Mouse (Mus musculus): ENCODE measurements around the gene Arhgdia.
A peak's percentile ranks its signal among the peaks of the same experiment; 100 is the strongest.
"Not testable (repeated sequence)": the region's sequence is repeated elsewhere in the genome, so short reads cannot be mapped to it uniquely, and the experiment has no call there.

The Arhgdia gene

DNA sequence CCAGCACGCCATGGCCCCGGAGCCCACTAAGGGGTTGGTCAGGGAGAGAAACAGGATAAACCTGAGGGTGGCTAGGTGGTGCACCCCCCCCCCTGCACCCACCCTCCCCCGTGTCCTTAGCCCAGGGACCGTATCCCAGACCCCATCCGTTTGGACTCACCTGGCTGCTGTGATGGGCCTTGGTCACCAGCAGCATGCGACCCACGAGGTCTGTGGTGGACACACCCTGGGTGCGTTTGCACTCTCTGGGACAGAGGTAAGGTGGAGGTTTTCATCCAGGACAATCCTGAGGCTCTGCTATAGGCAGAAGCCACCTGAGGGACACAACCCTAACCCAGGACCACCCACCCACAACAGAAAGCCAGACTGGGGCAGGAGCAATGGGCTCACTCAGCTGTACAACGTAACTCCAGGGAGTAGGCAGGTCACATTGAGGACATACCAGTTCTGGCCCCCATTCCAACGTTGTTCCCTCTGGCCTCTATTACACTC, 32.1 kb upstream of the Arhgdia start:
- no peak for DNase-seq (ENCODE audit: low read depth)

DNA sequence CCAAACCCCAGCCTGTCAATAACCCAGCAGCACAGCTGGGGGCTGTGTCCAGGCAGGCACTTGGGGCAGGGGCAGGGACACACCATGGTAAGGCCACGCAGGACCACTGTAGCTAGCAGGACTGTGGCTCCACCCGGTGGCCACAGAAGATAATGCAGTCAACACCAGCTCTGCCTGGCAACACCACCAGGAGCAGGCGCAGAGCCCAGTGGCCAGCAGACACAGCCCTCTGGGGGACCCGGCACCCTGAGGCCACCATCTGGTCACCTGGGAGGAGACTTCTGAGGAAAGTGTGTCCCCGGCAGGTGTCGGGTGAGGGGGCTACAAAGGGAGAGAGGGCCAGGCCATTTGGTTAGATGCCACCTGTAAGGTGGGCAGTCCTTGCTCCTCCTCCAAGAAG, 31.3 kb upstream of the Arhgdia start:
- no peak for DNase-seq (ENCODE audit: low read depth)

DNA sequence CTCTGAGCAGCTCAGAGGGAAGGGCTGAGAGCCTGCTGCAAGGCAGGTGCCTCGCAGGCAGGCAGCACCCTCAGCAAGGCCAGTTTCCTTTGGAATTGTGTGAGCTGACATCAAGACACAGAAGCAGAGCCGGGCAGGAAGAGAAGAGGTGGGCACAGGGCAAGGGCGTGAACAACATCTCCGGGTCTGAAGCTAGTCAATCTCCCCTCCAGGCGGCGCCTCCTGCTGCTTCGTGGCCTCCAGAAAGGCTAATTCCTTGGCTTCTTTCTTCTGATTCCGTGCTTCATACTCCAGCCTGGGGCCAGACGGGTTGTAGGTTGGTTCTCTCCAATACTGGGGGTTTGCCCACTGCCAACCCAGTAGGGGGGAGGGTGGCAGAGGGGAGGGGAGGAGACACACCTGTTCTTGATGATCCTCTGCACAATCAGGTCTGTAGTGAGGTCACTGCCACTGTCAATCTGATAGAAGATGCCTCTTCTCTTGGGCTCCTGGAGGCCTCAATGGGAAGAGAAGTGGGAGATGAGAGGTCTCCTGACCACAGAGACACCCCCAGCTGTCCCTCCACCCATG, 29.1 kb upstream of the Arhgdia start:
- DNase-seq (ENCODE audit: low read depth): no peak

DNA sequence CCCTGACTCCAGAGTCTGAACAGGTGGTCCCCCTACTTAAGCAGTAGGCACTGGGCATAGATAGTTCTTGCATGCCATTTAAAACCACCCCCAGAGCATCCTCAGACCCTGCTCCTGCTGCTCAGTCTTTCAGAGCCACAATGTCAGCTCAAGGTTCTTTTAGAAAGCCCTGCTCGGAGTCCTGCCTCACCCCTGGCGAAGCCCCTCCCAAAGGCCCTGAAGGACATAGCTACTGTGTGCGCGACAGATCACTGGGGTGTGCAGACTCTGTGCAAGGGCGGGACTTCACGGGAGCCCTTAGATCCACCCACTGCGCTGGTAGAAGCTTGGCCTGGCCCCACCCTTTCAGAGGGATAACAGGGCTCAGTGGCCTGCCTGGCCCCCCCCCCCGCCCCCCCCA, 27.8 kb upstream of the Arhgdia start:
- DNase-seq (ENCODE audit: low read depth): no peak

DNA sequence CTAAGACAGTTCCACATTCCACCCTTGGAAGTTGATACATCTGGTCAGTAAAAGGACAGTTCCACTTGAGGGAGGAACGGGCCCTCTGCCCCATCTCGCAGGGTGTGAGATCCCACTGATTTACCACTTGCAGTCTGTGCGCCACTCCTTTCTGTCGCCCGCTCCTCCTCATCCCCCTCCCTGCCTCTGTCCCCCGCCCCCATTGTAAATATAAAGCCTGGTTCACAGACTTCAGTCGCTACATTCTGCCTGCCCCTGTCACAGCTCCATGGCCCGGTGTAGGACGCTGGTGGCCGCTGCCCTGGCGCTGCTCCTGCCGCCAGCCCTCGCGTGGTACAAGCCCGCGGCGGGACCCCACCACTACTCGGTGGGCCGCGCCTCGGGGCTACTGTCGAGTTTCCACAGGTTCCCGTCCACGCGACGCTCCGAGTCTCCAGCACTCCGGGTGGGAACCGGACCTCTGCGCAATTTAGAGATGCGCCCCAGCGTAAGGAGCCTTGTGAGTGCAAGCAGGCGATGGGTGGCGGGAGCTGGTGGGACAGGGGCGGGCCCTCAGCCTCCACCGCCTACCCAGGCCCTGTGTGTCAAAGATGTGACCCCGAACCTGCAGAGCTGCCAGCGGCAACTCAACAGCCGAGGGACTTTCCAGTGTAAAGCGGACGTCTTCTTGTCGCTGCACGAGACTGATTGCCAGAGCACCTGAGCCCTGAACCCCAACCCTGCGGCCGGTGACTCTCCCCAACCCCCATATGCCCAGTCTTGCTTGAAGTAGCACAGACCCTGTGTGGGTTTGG, 27.0 kb upstream of the Arhgdia start, which contains the start of gene Npb:
TSS of gene Npb (plus strand) at position 237 of the 794 bp plus-strand sequence.
- DNase-seq (ENCODE audit: low read depth): no peak

DNA sequence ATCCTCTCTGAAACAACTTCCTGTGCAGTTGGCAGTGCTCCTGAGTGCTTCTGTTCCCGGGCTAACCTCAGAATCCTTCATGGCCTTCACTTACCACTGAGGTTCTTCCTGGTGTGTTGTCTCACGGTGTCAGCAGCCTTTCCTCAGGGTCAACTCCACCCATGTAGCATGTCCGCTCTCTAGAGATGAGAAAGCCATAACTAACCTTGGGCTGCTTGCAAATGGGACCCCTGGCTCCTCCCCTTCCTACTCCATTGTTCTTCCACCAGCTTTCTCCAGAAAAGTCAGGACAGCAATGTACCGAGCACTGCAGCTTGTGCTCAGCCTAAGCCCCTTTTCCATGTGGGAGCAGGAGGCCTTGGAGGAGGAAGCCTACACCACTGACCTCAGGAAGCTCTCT, 25.3 kb upstream of the Arhgdia start:
- DNase-seq (ENCODE audit: low read depth): no peak

DNA sequence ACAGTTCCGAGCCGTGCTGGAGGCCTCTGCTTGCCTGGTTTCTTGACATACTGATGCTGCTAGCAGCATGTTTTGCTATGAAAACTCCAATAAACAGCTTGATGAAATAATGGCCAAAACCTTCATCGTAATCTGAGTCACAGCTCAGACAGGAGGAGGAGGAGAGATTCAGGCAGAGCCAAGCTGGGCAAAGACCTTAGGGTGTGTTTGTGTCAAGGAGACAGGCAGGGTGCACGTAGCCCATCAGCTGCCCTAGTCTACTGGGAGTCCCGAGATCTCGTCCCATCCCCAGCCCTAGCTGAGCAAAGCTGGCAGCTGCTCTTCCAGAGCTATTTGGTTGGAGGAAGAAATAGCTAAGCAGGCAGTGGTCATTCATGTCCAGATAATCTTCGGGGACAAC, 24.2 kb upstream of the Arhgdia start:
- DNase-seq (ENCODE audit: low read depth): no peak

DNA sequence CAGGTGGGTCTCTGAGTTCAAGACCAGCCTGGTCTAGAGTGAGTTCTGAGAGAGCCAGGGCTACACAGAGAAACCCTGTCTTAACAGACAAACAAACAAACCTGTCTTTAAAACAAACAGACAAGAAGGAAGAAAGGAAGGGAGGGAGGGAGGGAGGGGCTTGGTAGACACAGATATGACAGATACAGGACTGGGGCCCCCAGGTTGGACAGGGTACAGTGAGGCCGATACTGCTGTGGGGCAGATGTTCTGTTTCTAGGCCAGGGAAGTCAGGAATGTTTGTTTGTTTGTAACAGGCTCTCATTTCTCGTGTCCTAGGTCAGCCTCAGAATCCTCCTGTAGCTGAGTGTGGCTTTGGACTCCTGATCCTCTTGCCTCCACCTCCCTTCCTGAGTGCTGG, 22.1 kb upstream of the Arhgdia start:
- no peak for DNase-seq (ENCODE audit: low read depth)

DNA sequence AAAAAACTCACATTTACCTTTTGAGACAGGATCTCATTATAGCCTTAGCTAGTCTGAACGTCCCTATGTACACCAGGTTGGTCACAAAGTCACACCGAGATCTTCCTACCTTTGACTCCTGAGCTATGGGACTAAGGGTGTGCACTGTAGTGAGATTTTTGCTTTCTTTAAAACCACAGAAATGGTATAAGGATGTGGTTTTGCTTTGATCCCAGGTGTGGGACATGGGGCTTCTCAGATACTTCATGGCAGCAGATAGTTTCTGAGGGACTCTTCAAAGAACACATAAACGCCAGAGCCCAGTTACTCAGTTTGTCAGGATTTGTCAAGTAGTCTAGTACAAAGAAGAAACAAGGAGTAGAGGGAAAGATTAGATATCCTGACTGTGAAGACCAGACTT, 19.3 kb upstream of the Arhgdia start:
- DNase-seq (ENCODE audit: low read depth): no peak

DNA sequence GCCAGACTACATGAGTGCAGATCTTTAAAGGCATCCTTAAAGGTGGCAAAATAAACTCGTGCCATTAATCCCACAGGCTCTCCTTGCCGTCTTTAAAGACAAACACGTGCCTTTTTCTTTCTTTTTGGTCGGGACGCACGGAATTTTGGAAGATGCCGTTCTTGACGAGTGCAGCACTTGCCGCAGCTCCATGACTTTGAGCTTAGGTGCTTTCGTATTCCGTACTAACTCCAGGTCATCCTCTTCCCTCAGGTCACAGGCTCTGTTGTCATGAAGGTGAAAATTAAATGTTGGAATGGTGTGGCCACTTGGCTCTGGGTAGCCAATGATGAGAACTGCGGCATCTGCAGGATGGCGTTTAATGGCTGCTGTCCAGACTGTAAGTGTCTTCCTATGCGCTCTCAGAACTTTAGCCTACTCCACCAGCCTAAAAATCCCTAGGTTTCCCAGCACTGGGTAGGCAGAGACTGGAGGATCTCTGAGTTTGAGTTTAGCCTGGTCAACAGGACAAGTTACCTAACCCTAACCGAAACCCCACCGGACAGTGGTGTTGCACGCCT, 17.6 kb upstream of the Arhgdia start:
- DNase-seq (ENCODE audit: low read depth): no peak

DNA sequence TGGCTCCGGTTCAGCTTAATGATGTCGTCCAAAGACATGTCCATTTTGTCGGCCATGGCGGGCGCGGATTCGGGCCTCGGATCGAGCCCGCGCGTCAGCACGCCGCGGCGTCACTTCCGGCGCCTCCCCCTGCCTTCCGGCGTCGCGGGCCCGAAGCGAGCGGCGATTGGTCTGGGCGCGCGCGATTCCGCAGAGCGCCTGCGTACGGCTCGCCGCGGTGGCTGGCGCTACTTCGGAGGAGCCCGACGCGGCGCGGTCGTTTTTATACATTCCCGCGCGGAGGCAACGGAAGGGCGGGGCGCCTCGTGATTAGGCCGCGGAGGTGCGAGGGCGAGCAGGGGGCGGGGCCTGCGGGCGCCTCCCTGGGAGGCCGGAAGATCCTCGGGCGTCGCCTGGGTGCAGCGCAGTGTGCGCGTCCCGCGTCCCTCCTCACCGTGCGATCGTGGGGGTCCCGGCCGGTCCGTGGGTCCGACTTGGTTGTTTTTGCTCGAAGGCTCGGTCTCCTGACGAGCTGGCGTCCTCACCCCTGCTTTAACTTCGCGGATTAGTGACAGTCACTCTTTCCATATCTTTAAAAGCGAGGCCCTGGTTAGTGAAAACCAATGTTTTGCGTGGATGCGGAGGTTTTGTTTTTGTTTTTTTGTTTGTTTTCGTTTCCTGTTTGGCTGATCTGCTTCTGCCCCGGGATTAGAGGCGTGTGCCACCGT, 17.0 kb upstream of the Arhgdia start, which contains the start of the genes Alyref and Anapc11:
TSS of gene Alyref (minus strand) at position 83 of the 707 bp plus-strand sequence.
TSS of gene Anapc11 (plus strand) at position 139 of the 707 bp plus-strand sequence.
- DNase-seq (ENCODE audit: low read depth): peak; percentile 92

DNA sequence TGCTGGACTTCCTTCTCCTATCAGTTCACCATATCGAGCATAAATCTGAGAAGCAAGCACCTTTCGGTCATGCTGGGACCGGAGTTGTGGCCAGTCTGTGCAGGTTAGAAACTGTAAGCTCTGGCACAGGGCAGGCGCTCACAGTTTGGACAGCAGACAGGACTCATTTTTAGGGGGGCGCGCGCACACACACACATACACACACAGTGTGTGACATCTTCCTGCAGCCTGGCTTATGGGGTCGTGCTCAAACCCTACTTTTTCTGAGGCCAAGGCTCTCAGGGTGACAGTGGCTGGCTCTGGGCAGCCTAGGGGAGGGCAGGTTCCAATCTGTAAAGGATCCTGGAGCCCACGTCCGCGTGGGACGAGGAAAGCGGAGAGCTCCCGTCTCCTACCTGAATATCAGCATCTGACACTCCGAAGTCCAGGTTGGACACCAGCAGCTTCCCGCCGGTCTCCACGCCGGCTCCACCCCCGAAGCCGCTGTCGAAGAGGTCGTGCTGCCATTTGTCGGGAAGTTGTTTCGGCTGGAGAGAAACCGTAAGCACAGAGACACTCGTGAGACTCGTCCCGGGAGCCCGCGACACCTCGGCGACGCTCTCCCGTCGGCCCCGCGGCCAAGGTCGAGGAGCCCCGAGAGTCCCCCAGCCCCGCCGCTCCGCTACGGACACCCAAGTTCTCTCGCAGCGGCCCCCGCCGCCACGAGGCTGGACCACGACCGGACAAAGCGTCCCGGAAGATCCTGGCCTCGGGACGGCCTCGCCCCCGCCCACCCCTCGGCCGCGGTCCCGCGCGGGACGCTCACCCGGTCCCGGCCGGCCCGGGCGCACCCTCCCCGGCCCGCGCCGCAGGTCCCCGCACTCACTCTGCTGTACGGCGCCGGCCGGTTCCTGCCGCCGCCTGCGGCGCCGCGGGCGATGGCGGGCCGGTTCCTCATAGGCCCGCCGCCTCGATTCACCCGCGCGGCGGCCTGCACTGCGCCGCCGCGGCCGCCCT, 16.1 kb upstream of the Arhgdia start:
- DNase-seq (ENCODE audit: low read depth): no peak

DNA sequence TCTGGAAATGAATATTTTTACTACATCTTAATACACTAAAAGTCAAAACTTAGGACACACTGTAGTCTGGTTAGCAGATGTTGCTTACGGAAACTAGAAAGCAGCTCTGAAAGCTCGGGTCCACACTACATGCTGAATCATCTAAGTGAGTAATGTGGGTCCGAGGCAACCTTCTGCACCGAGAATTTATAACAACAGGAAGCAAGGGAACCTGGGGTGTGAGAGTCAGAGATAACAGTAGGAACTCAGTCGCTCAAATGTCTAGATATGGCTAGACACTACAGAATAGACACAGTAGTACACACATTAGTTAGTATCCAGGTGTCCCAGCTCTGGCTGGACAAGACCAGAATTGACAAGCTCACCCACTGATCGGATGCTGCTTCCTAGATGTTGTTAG, 7.1 kb upstream of the Arhgdia start:
- no peak for DNase-seq (ENCODE audit: low read depth)

DNA sequence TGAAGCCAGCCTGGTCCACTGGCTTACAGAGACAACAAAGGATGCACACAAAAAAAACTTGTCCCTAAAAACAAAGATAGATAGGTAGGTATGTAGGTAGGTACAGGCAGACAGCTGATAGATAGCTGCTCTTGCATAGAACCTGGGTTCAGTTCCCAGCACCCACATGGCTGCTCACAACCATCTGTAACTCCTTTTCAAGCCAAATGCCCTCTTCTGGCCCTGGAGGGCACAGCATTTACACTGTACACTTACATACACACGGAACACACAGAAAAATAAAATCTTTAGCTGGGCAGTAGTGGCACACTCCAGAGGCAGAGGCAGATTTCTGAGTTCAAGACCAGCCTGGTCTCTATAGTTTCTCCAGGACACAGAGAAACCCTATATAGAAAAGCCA, 2.5 kb upstream of the Arhgdia start:
- DNase-seq (ENCODE audit: low read depth): no peak

DNA sequence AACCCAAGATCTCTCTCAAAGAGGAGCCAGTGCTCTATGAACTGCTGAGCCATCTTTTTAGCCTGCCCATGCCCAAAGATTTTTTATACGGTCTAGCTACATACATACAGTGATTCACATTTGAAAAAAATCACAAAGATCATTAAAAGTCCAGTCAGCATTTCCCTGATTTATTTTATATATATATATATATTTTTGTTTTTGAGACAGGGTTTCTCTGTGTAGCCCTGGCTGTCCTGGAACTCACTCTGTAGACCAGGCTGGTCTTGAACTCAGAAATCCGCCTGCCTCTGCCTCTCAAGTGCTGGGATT, 1.5 kb upstream of the Arhgdia start:
- DNase-seq (ENCODE audit: low read depth): not testable (repeated sequence)

DNA sequence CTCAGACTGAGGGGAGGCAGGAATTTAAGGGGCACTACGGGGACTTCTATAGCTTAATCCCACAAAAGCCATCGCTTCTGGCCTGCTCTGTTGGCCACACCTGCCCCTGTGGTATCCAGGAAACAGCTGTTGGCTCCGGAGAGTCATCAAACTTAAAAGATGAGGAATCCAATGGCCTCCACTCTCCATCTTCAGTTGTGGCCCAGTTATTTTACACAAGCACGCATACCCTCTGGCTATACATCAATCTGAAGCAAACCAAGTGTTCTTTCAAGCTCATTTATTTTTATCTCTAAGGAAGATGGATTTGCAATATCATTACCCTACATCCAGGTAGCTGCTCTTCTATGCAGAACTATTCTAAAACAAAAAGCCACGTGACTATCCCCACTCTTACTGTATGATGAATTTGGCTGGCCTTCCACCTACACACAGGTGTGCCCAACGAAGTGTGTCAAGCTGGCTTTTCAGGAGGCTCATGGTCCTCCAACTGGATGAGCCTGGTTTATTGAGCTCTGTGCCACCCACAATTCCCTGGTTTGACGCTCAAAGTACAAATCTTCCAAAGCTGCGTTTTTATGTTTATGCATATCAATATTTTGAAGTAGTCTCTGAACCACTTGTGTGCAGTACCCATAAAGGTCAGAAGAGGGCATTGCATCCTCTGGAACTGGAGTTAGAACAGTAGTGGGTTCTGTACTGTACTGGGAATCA, 1.0 kb upstream of the Arhgdia start:
- DNase-seq (ENCODE audit: low read depth): no peak

DNA sequence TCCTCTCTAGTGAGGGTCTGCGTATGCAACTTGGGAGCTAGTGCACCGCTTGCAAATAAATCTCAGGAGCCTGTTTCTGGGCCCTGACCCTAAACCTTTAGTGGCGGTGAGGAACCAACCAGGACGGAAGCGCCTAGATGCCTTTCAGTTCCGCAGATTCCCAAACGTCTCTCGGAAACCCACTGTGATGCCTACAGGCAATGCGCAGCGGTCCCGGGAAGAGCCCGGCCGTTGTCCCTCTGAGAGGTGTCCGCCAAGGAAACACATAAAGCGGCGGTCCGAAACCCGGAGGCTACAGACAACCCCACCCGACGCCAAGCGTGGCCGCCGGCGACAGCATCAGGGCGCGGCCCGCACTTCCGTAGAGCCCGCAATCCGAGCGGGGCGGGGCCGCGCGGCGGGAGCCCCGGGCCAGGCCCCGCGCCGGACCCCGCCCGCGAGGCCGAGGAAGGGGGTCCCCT, 523 bp downstream of the Arhgdia start:
- no peak for DNase-seq (ENCODE audit: low read depth)

DNA sequence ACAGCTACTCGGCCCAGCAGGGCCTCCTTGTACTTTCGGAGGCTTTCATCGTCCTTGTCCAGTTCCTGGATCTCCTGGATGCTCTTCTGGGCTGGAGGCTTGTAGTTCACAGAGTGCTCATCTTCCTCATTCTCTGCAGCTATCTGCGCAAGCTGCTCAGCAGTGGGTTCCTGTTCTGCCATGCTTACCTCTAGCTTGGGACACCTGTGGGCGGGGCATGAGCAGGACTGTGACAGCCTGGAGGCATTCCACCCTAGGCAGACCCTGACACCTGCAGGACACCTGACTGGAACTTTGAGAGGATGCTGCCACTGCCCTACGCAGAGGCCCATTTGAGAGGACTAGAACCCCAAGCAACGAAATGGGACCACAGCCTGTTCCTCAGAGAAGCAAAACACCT, 1.2 kb downstream of the Arhgdia start:
- DNase-seq (ENCODE audit: low read depth): no peak

DNA sequence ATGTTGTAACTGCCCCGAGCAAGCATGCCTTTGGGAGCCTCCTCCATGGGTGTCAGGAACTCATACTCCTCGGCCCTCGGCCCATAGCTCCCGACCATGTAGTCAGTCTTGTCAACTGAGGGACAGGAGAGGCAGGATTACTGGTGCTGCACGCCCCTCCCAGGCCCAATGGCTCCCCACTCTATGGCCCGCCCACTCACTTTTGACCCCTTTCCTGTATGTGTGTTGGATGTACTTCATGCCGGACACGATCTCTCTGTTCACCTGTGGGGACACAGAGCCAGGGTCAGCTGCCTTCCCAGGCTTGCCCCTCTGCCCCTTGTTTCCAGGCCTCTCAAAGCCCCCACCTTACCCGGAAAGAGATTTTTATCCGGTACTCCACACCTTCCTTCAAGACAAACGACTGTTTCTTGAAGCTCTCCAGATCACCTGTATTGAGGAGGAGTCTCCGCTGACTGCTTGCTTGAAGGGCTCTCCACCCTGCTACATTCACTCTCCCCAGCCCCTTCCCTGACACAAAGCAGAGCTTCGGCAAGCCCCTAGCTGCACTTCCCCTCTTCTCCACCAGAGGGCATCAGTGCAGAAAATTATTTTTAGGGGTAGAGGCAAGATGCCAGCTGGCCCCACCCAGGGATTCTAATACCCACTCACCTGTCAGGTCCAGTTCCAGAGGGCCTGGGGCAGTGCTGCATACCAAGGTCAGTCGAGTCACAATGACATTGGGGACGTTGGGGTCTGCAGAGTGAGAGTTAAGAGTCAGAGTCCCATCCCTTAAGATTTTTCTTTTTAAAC, 1.9 kb downstream of the Arhgdia start:
- DNase-seq (ENCODE audit: low read depth): peak; percentile 83

DNA sequence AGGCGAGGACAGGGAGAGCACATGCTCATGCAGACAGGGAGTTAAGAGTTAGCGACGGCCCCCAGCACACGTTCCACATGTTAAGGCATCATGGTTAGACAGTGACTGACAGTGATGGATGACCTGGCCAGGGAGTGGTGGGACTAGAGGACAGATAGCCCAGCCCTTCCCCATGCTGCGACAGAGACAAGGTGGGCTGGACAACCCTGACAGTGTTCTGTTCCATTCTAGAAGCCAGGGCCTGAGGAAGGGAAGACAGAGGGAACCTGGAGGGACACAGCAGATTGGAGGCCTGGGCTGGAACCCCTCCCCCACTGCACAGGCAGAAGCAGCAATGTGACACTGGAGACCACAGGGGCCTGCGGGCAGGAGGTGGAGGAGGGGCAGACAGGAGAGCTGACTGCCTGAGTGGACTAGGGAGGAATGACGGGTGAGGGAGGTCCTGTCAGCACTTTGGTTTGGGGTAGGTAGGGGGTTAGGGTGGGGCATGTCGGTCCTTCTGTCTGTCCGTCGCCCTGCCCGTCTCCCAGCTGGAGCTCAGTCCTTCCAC, 2.7 kb downstream of the Arhgdia start:
- DNase-seq (ENCODE audit: low read depth): no peak
